Mouse (Mus musculus) CH12.LX (cell line): ENCODE results near the gene 1700001J03Rik.
A peak's percentile ranks its signal among the peaks of the same experiment; 100 is the strongest.

Source experiments
- CHD2 ChIP-seq: IDR thresholded peaks from 2 replicates; pipeline ENCODE4 v1.6.1; 2011; ENCODE audit warnings: low read length, improper control_type of control experiment
- CTCF ChIP-seq, 2 experiments: IDR thresholded peaks in 1 of 2; conservative IDR thresholded peaks in 1 of 2; 2 replicates each; pipeline ENCODE4 v1.5.1; 2011 to 2012; ENCODE audit warnings: low read depth in 2 of 2, low read length in 2 of 2, improper control_type of control experiment in 1 of 2, inconsistent platforms in 1 of 2, mild to moderate bottlenecking in 1 of 2, moderate library complexity in 1 of 2
- ELF1 ChIP-seq: IDR thresholded peaks from 2 replicates; pipeline ENCODE4 v1.6.1; 2014; ENCODE audit warnings: low read depth, mild to moderate bottlenecking, inconsistent platforms, low read length, improper control_type of control experiment
- EP300 ChIP-seq: IDR thresholded peaks from 2 replicates; pipeline ENCODE4 v1.6.1; 2011; ENCODE audit warnings: low read length, improper control_type of control experiment
- ETS1 ChIP-seq: conservative IDR thresholded peaks from 2 replicates; pipeline ENCODE4 v1.6.1; 2012; ENCODE audit warnings: low read depth, mild to moderate bottlenecking, inconsistent platforms, low read length, improper control_type of control experiment, moderate library complexity
- MXI1 ChIP-seq: IDR thresholded peaks from 2 replicates; pipeline ENCODE4 v1.6.1; 2011; ENCODE audit warnings: mild to moderate bottlenecking, low read depth, low read length, improper control_type of control experiment
- POLR2A ChIP-seq: IDR thresholded peaks from 2 replicates; pipeline ENCODE4 v1.6.1; 2011; ENCODE audit warnings: low read depth, mild to moderate bottlenecking, improper control_type of control experiment, low read length

- TF ChIP-seq MXI1 (peak; percentile 71; the same call in 1 of the 2 replicates), CTCF (conservative IDR thresholded peaks at IDR 0.05 in 1 of 2, IDR thresholded peaks at IDR 0.05 in 1 of 2; ENCODE audit: low read depth in 2 of 2, low read length in 2 of 2) (no peak; a peak in 1 of 4 replicates), ETS1 (peak; percentile 19; the same call in 1 of the 2 replicates), CHD2 (peak; percentile 89), EP300 (no peak), POLR2A (peak; percentile 83), ELF1 (peak; percentile 82)
Observed at GRCm38 (mm10) chr5:146220879-146221714, 36.0 kb upstream of the 1700001J03Rik start, which contains the start of gene Rnf6.
